Mouse (Mus musculus) MEL (cell line): Measurements from ENCODE around the gene Lmntd1. TPM values are rescaled to one million over a fixed set of nuclear protein-coding genes. Genes with fewer than 3 reads are reported as not detected.

Source experiments
- DNase-seq: peaks from one replicate; pipeline ENCODE4 v3.0.0; 2011; ENCODE audit warnings: low read depth, low spot score
- H3K27ac ChIP-seq: 2 replicates; pipeline ENCODE4 v1.5.1; 2012; ENCODE audit warnings: low read depth, mild to moderate bottlenecking, control low read depth, low read length, moderate library complexity; ENCODE audit not compliant: control insufficient read depth
- H3K27me3 ChIP-seq, 2 experiments: fragments of 150-350 bp in 1 of 2; sonication (generic) in 1 of 2; 2 replicates each; pipeline ENCODE4 v1.6.1; 2012; ENCODE audit warnings: low read length in 2 of 2, mild to moderate bottlenecking in 2 of 2, improper control_type of control experiment in 1 of 2, moderate library complexity in 1 of 2; ENCODE audit not compliant: insufficient read depth in 2 of 2, control insufficient read depth in 1 of 2
- H3K36me3 ChIP-seq, 2 experiments: 2 replicates each; pipeline ENCODE4 v1.6.1; 2012 to 2014; ENCODE audit warnings: low read length in 2 of 2, improper control_type of control experiment in 1 of 2, inconsistent platforms in 1 of 2, mild to moderate bottlenecking in 1 of 2; ENCODE audit not compliant: insufficient read depth in 2 of 2, control insufficient read depth in 1 of 2
- H3K4me1 ChIP-seq, 2 experiments: fragments of 150-350 bp in 1 of 2; sonication (generic) in 1 of 2; 2 replicates each; pipeline ENCODE4 v1.6.1; 2012; ENCODE audit warnings: low read length in 2 of 2, improper control_type of control experiment in 1 of 2, mild to moderate bottlenecking in 1 of 2; ENCODE audit not compliant: insufficient read depth in 2 of 2, control insufficient read depth in 1 of 2
- H3K4me3 ChIP-seq, 2 experiments: fragments of 150-350 bp in 1 of 2; sonication (generic) in 1 of 2; 2 replicates each; pipeline ENCODE4 v1.5.1; 2012; ENCODE audit warnings: low read depth in 2 of 2, low read length in 2 of 2, mild to moderate bottlenecking in 2 of 2, moderate library complexity in 2 of 2, control low read depth in 1 of 2, improper control_type of control experiment in 1 of 2; ENCODE audit not compliant: control insufficient read depth in 1 of 2, insufficient read depth in 1 of 2
- H3K79me2 ChIP-seq: 2 replicates; pipeline ENCODE4 v1.6.1; 2012; ENCODE audit warnings: mild to moderate bottlenecking, low read length, moderate library complexity; ENCODE audit not compliant: control insufficient read depth, poor library complexity, insufficient read depth
- H3K9ac ChIP-seq: 2 replicates; pipeline ENCODE4 v1.6.1; 2012; ENCODE audit warnings: low read depth, mild to moderate bottlenecking, control low read depth, low read length, moderate library complexity; ENCODE audit not compliant: control insufficient read depth, poor library complexity, severe bottlenecking
- H3K9me3 ChIP-seq: fragments of 150-350 bp; sonication (generic); replicated peaks from 2 replicates; pipeline ENCODE4 v1.6.1; 2012; ENCODE audit warnings: mild to moderate bottlenecking, low read length, improper control_type of control experiment, moderate library complexity; ENCODE audit not compliant: insufficient read depth
- BHLHE40 ChIP-seq: IDR thresholded peaks from 2 replicates; pipeline ENCODE4 v1.6.1; 2012; ENCODE audit warnings: low read depth, mild to moderate bottlenecking, inconsistent platforms, low read length, improper control_type of control experiment, borderline replicate concordance
- CHD1 ChIP-seq: IDR thresholded peaks from 2 replicates; pipeline ENCODE4 v1.6.1; 2012; ENCODE audit warnings: low read depth, mild to moderate bottlenecking, inconsistent platforms, low read length, improper control_type of control experiment
- E2F4 ChIP-seq: IDR thresholded peaks from 2 replicates; pipeline ENCODE4 v1.6.1; 2011; ENCODE audit warnings: low read depth, low read length, improper control_type of control experiment, borderline replicate concordance
- GATA1 ChIP-seq: IDR thresholded peaks from 2 replicates; pipeline ENCODE4 v1.6.1; 2011; ENCODE audit warnings: low read depth, low read length, improper control_type of control experiment
- HCFC1 ChIP-seq: IDR thresholded peaks from 2 replicates; pipeline ENCODE4 v1.6.1; 2012; ENCODE audit warnings: low read depth, mild to moderate bottlenecking, inconsistent platforms, low read length, improper control_type of control experiment, moderate library complexity
- MAFK ChIP-seq: IDR thresholded peaks from 2 replicates; pipeline ENCODE4 v1.6.1; 2011; ENCODE audit warnings: low read depth, mild to moderate bottlenecking, low read length, improper control_type of control experiment, borderline replicate concordance
- MEF2A ChIP-seq: IDR thresholded peaks from 2 replicates; pipeline ENCODE4 v1.6.1; 2014; ENCODE audit warnings: low read depth, mild to moderate bottlenecking, inconsistent platforms, low read length, improper control_type of control experiment; ENCODE audit not compliant: poor library complexity, insufficient replicate concordance, severe bottlenecking; ENCODE audit errors: extremely low read depth
- MYC ChIP-seq: IDR thresholded peaks from 2 replicates; pipeline ENCODE4 v1.6.1; 2011; ENCODE audit warnings: low read depth, mild to moderate bottlenecking, low read length, improper control_type of control experiment, moderate library complexity
- NRF1 ChIP-seq: IDR thresholded peaks from 2 replicates; pipeline ENCODE4 v1.6.1; 2014; ENCODE audit warnings: low read depth, mild to moderate bottlenecking, inconsistent platforms, low read length, improper control_type of control experiment, moderate library complexity; ENCODE audit not compliant: poor library complexity, insufficient read depth, severe bottlenecking
- RAD21 ChIP-seq: IDR thresholded peaks from 2 replicates; pipeline ENCODE4 v1.6.1; 2011; ENCODE audit warnings: mild to moderate bottlenecking, low read depth, low read length, improper control_type of control experiment
- RCOR1 ChIP-seq: IDR thresholded peaks from 2 replicates; pipeline ENCODE4 v1.6.1; 2012; ENCODE audit warnings: low read depth, mild to moderate bottlenecking, inconsistent platforms, low read length, improper control_type of control experiment
- SMC3 ChIP-seq: IDR thresholded peaks from 2 replicates; pipeline ENCODE4 v1.6.1; 2011; ENCODE audit warnings: low read depth, low read length, improper control_type of control experiment
- UBTF ChIP-seq: IDR thresholded peaks from 2 replicates; pipeline ENCODE4 v1.6.1; 2012; ENCODE audit warnings: low read depth, mild to moderate bottlenecking, inconsistent platforms, low read length, improper control_type of control experiment, moderate library complexity, borderline replicate concordance; ENCODE audit not compliant: insufficient read depth
- USF1 ChIP-seq: IDR thresholded peaks from 2 replicates; pipeline ENCODE4 v1.6.1; 2014; ENCODE audit warnings: low read depth, mild to moderate bottlenecking, inconsistent platforms, low read length, improper control_type of control experiment, moderate library complexity
- USF2 ChIP-seq, 2 experiments: IDR thresholded peaks; 2 replicates each; pipeline ENCODE4 v1.6.1; 2011 to 2012; ENCODE audit warnings: improper control_type of control experiment in 2 of 2, low read length in 2 of 2, borderline replicate concordance in 1 of 2, inconsistent platforms in 1 of 2, low read depth in 1 of 2, mild to moderate bottlenecking in 1 of 2; ENCODE audit not compliant: insufficient read depth in 1 of 2
- polyA plus RNA-seq, 2 experiments: library from polyadenylated mRNA; stranded (reverse) in 1 of 2; unstranded in 1 of 2; fragments of >175 nt in 1 of 2; fragments of >200 nt in 1 of 2; gene quantifications; 2 replicates each; pipeline versions ENCODE4 v1.2.1 to v1.2.4; 2012; ENCODE audit warnings: low replicate concordance in 2 of 2, low read depth in 1 of 2; ENCODE audit not compliant: insufficient read length in 2 of 2, insufficient read depth in 1 of 2, missing spikeins in 1 of 2
- total RNA-seq: library from RNA; depleted of rRNA; stranded (reverse); fragments of 300-350 nt; gene quantifications from 2 replicates; pipeline ENCODE4 v1.2.3, GENCODE M21; 2012

Gene Lmntd1
- total and polyA plus RNA-seq, 3 experiments = not detected

- no peak overlapping the region for H3K27ac ChIP-seq
- no peak overlapping the region for H3K4me3 ChIP-seq
- no peaks in the 10 kb centered on the region for H3K27me3 ChIP-seq
- H3K9me3 ChIP-seq = no peaks in the 10 kb centered on the region
- no peak overlapping the region for H3K9ac ChIP-seq
- H3K36me3 ChIP-seq = no peaks in the 10 kb centered on the region
- TF ChIP-seq MAFK = no peak
- no peak for TF ChIP-seq BHLHE40
- TF ChIP-seq GATA1 = no peak
- no peak for TF ChIP-seq USF1
- TF ChIP-seq RCOR1 = no peak
- no peak for TF ChIP-seq E2F4
- TF ChIP-seq NRF1 = no peak
- no peak for TF ChIP-seq CHD1
- TF ChIP-seq MEF2A = no peak
- H3K4me1 ChIP-seq = no peaks in the 10 kb centered on the region
- H3K79me2 ChIP-seq = no peaks in the 10 kb centered on the region
- DNase-seq = no peak
Measured at GRCm38 (mm10) chr6:145499574-145500546, 114.3 kb downstream of the Lmntd1 start.

- no peaks in the 10 kb centered on the region for H3K36me3 ChIP-seq
Measured at GRCm38 (mm10) chr6:145495731-145496130, 118.4 kb downstream of the Lmntd1 start.

More at GRCm38 (mm10) chr6:145495731-145496130, 118.4 kb downstream of the Lmntd1 start:
- no peak for TF ChIP-seq SMC3
- no peak for TF ChIP-seq MYC
- TF ChIP-seq GATA1 = no peak
- no peak for TF ChIP-seq UBTF
- TF ChIP-seq RAD21 = no peak
- TF ChIP-seq BHLHE40 = no peak
- TF ChIP-seq HCFC1 = no peak
- TF ChIP-seq USF2 (IDR thresholded peaks at IDR 0.05; ENCODE audit: borderline replicate concordance in 1 of 2, insufficient read depth in 1 of 2, low read depth in 1 of 2, low read length in 2 of 2) = no peak
- no peak for TF ChIP-seq RCOR1
- TF ChIP-seq, all 39 proteins: peak for 0
- H3K9ac ChIP-seq = no peak overlapping the region
- DNase-seq = no peak
- no peaks in the 10 kb centered on the region for H3K27me3 ChIP-seq
- no peak overlapping the region for H3K4me3 ChIP-seq
- no peak overlapping the region for H3K27ac ChIP-seq
- no peaks in the 10 kb centered on the region for H3K4me1 ChIP-seq
- H3K79me2 ChIP-seq = no peaks in the 10 kb centered on the region
- H3K9me3 ChIP-seq = no peaks in the 10 kb centered on the region
